Mouse (Mus musculus): ENCODE data around the gene Edar. TPM values are rescaled to one million over a fixed set of nuclear protein-coding genes. Genes with fewer than 3 reads are reported as not detected.

Edar gene
- polyA plus RNA-seq, 1 experiment from 2014 or later, result 0.17 TPM

DNA sequence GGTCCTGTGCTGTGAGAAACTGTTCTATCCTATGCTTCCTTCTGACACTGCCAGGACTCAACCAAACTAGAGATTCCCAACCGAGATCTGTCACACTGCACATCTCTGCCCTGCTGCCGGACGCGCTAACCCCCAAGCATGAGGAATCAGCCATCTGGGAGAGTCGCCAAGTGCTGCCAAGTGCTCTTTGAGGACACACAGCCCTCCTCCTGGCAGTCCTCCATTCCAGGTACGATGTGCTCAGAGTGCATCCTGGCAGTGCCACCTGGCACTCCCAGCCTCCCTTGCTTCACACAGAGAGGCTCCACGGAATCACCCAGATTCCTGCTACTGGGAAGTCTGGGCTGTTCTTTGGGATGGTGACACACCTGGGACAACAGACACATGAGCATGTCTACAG lies 31.3 kb downstream of the Edar start:
- Histone ChIP-seq H3K4me2 (replicated peaks) (no peak overlapping the region), H3K9me3 (no peaks in the 10 kb centered on the region), H3K4me3 (replicated peaks) (no peak overlapping the region), H3K36me3 (no peaks in the 10 kb centered on the region), H3K9ac (replicated peaks) (no peak overlapping the region), H3K27ac (no peak overlapping the region), H3K27me3 (no peaks in the 10 kb centered on the region), H3K4me1 (replicated peaks) (peaks cover 20% of the 10 kb centered on the region)
- ATAC-seq, result no peak
- WGBS, result 84% methylated on average over 7 of the region's 7 CpGs

DNA sequence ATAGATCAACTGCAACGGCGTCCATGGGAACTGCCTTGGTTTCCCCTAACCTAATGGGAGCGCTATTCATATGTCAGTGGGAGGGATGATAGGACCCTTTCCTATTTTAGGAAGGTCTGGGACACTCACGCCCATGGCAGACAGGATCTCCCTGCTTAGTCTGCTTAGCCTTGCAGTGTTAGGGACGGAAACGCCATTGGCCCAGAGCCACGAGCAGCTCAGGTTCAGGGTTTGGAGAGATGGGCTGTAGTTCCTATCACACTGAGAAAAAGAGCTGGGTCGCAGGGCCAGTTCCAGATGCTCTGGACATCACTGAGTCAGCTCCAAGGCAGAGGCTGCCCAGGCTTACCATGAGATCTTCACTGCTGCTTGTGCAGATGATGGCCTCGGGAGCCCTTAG lies 32.5 kb downstream of the Edar start:
- no peak overlapping the region for H3K9ac ChIP-seq (replicated peaks)
- no peaks in the 10 kb centered on the region for H3K27me3 ChIP-seq
- no peaks in the 10 kb centered on the region for H3K9me3 ChIP-seq
- 92% methylated on average over 9 of the region's 9 CpGs for WGBS
- H3K4me1 ChIP-seq (replicated peaks), result peaks cover 20% of the 10 kb centered on the region
- no peak overlapping the region for H3K27ac ChIP-seq
- H3K4me2 ChIP-seq (replicated peaks), result no peak overlapping the region
- no peak for ATAC-seq
- H3K4me3 ChIP-seq (replicated peaks), result no peak overlapping the region
- no peaks in the 10 kb centered on the region for H3K36me3 ChIP-seq

- Histone ChIP-seq H3K4me3 (replicated peaks) (no peak overlapping the region), H3K36me3 (no peaks in the 10 kb centered on the region), H3K4me1 (replicated peaks) (peaks cover 20% of the 10 kb centered on the region), H3K9ac (replicated peaks) (no peak overlapping the region), H3K27ac (no peak overlapping the region), H3K4me2 (replicated peaks) (no peak overlapping the region), H3K27me3 (no peaks in the 10 kb centered on the region), H3K9me3 (no peaks in the 10 kb centered on the region)
- WGBS, result 83% methylated on average over 10 of the region's 10 CpGs
- ATAC-seq, result no peak
These were observed 33.8 kb downstream of the Edar start for GRCm38 (mm10) chr10:58641631-58642030.

DNA sequence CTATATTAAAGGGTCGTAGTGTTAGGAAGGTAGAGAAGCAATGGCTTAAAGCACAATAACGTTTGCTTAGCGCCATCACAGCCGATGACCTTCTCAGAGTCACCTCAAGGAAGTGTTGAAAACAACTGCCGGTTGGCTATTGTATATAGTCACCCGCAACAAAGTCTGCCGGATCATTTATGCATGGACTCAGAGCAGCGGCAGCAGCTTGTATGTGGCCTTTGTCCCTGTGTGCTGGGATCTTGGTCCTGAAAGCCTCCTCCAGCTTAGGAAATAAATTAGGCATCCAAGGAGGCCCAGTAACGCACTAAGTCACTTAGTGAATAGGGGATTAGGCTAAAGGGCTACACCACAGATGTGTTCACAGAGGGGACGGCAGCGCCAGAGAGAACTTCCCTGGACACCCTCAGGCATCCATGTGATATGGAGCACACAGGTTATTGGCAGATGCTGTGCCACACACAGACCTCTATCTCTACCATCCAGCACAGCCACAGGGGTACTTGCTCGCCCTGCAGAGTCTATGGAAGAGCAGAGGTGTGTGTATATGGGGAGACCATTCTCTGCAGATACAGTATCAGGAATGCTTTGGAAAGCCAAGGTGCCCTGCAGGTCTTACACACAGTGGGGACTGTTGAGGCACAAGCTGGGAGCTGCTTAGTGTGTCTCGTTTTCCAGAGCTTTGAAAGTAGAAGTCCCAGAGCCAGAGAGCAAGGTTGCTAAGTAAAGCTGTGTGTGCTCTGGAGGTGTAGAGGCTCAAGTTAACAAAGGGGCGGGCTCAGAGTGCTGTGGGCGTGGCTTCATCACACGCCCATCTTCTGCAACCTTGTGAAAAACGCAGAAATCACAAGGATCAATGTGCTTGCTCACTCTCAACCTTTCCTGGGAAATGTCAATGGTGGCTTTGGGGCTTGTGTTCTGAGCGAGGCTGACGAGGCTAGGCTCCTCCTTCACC lies 34.7 kb downstream of the Edar start:
- Histone ChIP-seq H3K27ac (no peak overlapping the region), H3K9me3 (no peaks in the 10 kb centered on the region), H3K4me2 (replicated peaks) (no peak overlapping the region), H3K4me1 (replicated peaks) (peaks cover 20% of the 10 kb centered on the region), H3K27me3 (no peaks in the 10 kb centered on the region), H3K9ac (replicated peaks) (no peak overlapping the region), H3K36me3 (no peaks in the 10 kb centered on the region), H3K4me3 (replicated peaks) (no peak overlapping the region)
- ATAC-seq, result peak; percentile 62
- 18% methylated on average over 19 of the region's 19 CpGs for WGBS

DNA sequence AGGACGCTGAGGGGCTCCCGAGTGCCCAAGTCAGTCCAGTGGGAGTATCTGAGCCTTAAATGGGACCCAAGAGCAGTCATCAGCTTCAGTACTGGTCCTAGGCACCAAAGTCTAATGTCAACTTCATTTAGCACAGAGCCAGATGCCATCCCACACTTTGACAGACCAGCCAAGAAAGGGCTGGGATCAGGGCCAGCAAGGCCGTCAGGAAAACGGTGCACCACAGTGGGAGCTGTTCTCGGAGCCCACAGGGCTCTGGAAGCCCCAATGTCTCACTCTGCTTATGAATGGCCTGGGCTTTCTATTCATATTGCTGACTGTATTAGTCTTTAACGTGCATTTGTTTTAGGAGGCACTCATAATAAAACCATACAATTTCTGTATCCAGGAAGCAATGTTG lies 36.2 kb downstream of the Edar start:
- H3K36me3 ChIP-seq, result no peaks in the 10 kb centered on the region
- H3K27me3 ChIP-seq, result no peaks in the 10 kb centered on the region
- no peaks in the 10 kb centered on the region for H3K9me3 ChIP-seq
- no peak for ATAC-seq
- H3K27ac ChIP-seq, result no peak overlapping the region
- no peak overlapping the region for H3K9ac ChIP-seq (replicated peaks)
- WGBS, result 68% methylated on average over 6 of the region's 6 CpGs
- no peak overlapping the region for H3K4me2 ChIP-seq (replicated peaks)
- peaks cover 20% of the 10 kb centered on the region for H3K4me1 ChIP-seq (replicated peaks)
- H3K4me3 ChIP-seq (replicated peaks), result no peak overlapping the region

DNA sequence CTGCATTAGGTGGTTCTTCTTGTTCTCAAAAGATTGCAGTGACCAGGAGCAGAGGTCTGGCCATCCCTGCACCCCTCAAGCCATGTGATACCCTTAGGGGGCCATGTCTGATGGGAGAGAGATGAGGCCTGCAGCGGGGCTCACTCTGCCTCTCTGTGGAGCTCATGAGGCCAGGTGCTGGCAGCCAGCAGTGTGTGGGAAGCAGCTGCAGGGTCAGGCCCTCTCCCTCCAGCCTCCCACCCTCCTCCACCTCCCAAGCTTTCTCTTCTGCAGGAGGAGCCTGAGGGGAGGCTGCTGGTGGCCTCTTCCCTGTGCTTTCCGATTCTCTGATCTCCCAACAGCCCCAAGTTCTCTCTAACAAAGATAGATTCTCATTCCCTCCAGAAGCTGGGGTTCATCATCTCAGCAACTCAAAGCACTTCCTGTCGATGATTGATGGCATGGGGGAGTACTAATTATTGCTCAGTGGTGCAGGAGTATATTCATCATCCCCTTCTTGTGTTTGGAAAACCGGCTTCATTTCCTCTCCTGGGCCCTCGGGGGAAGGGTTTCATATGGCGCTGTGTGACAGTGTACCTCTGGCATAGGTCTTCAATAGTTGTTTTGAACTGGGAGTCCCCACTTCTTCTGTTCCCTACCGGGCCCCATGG lies 38.9 kb downstream of the Edar start:
- Histone ChIP-seq H3K4me3 (replicated peaks) (no peak overlapping the region), H3K4me1 (replicated peaks) (peaks cover 20% of the 10 kb centered on the region), H3K36me3 (no peaks in the 10 kb centered on the region), H3K27me3 (no peaks in the 10 kb centered on the region), H3K4me2 (replicated peaks) (no peak overlapping the region), H3K9me3 (no peaks in the 10 kb centered on the region), H3K9ac (replicated peaks) (no peak overlapping the region), H3K27ac (no peak overlapping the region)
- 73% methylated on average over 7 of the region's 7 CpGs for WGBS
- no peak for ATAC-seq

- Histone ChIP-seq H3K4me3 (replicated peaks) (no peak overlapping the region), H3K9me3 (no peaks in the 10 kb centered on the region), H3K9ac (replicated peaks) (no peak overlapping the region), H3K4me2 (replicated peaks) (no peak overlapping the region), H3K4me1 (replicated peaks) (no peaks in the 10 kb centered on the region; the same call in 1 of the 2 replicates), H3K36me3 (no peaks in the 10 kb centered on the region), H3K27ac (no peak overlapping the region), H3K27me3 (no peaks in the 10 kb centered on the region)
- WGBS, result 84% methylated on average over 2 of the region's 2 CpGs
- ATAC-seq, result no peak
These were observed 41.9 kb downstream of the Edar start for GRCm38 (mm10) chr10:58633507-58633906.

- Histone ChIP-seq H3K9me3 (no peaks in the 10 kb centered on the region), H3K4me1 (replicated peaks) (no peaks in the 10 kb centered on the region), H3K4me3 (replicated peaks) (no peak overlapping the region), H3K27me3 (no peaks in the 10 kb centered on the region), H3K27ac (no peak overlapping the region), H3K9ac (replicated peaks) (no peak overlapping the region), H3K4me2 (replicated peaks) (no peak overlapping the region), H3K36me3 (no peaks in the 10 kb centered on the region)
- ATAC-seq, result peak; percentile 64; the same call in 1 of the 2 replicates
These were observed 47.9 kb downstream of the Edar start for GRCm38 (mm10) chr10:58627569-58627968.

DNA sequence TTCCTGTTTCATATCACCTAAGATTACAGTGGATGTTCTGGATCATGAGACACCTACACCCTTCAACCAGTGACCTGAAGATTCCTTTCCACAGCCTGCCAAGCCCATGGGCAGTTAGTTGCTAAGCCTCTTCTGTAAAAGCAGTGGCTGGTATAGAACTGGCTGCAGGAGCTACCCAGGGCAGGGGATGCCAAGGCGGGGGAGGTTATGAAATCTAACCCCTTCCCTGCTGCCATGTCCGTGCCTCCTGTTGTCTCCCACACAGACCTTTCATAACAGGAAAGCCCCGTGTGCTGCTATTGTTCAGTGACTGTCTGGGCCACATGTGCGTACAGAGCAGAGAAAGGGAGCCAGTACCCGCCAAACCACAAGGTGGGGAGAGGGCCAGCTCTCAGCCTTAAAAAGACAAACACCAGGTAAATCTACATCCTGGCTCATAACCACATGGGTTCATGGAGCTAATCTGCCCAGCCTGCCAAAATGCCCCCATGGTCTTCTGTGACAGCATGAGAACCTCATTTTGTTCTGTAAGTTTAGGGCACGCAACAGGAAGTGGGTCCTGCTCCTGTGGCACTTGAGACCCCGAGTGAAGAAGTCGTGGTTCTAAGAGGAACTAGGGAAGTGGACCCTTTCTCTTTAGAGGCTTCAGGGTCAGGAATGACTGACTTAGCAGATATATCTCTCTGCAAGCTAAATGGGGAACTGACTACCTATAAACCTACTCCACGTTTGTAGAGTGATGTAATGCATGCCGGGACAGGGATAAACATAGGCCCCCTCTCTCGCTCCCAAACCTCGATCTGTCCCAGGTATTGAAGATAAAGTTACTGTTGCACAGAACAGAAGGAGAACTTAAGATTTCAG lies 50.4 kb downstream of the Edar start:
- WGBS, result 79% methylated on average over 12 of the region's 12 CpGs

DNA sequence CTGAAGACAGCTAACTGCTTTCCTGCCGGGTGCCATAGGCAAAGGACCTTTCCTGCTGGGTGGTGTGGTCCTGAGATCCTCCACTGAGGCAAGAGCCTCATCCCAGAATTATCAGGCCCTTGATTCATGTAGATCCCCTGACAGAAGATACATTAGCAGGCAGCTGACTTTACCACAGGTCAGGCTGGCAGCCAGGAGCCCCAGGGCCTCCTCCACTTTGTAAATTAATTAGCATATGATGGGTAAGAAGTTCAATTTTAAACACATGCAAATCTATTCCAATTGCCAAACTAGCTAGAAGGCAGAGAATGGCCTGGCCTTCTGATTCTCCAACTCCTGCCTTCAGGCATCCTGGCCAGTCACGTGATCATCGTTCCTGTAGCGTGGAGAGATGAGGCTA lies 56.2 kb downstream of the Edar start:
- ATAC-seq, result no peak
- Histone ChIP-seq H3K9me3 (no peaks in the 10 kb centered on the region), H3K4me3 (replicated peaks) (no peak overlapping the region), H3K4me1 (replicated peaks) (peaks cover 7% of the 10 kb centered on the region), H3K36me3 (no peaks in the 10 kb centered on the region), H3K27me3 (no peaks in the 10 kb centered on the region), H3K4me2 (replicated peaks) (no peak overlapping the region), H3K27ac (no peak overlapping the region), H3K9ac (replicated peaks) (no peak overlapping the region)
- WGBS, result 74% methylated on average over 4 of the region's 4 CpGs

More for the DNA sequence above, 50.4 kb downstream of the Edar start:
- Histone ChIP-seq H3K9ac (replicated peaks) (no peak overlapping the region), H3K36me3 (no peaks in the 10 kb centered on the region), H3K27me3 (no peaks in the 10 kb centered on the region), H3K4me2 (replicated peaks) (no peak overlapping the region), H3K4me3 (replicated peaks) (no peak overlapping the region), H3K4me1 (replicated peaks) (no peaks in the 10 kb centered on the region), H3K27ac (no peak overlapping the region), H3K9me3 (no peaks in the 10 kb centered on the region)
- ATAC-seq, result no peak

GRCm38 (mm10) chr10:58618501-58619216 lies 56.8 kb downstream of the Edar start:
- H3K4me2 ChIP-seq (replicated peaks), result no peak overlapping the region
- WGBS, result 94% methylated on average over 17 of the region's 17 CpGs
- H3K4me1 ChIP-seq (replicated peaks), result peaks cover 7% of the 10 kb centered on the region
- H3K9me3 ChIP-seq, result no peaks in the 10 kb centered on the region
- no peak overlapping the region for H3K27ac ChIP-seq
- H3K27me3 ChIP-seq, result no peaks in the 10 kb centered on the region
- H3K4me3 ChIP-seq (replicated peaks), result no peak overlapping the region
- no peak; the same call in 1 of the 2 replicates for ATAC-seq
- no peak overlapping the region for H3K9ac ChIP-seq (replicated peaks)
- H3K36me3 ChIP-seq, result no peaks in the 10 kb centered on the region

Measured in midbrain, embryonic 13.5 days (tissue).